Mouse (Mus musculus) megakaryocyte, embryonic 14.5 days (primary cell): ENCODE data around the gene Fbxl7. TPM values are rescaled to one million over a fixed set of nuclear protein-coding genes. Genes with fewer than 3 reads are reported as not detected.
"Not testable (repeated sequence)": the region's sequence is repeated elsewhere in the genome, so short reads cannot be mapped to it uniquely, and the experiment has no call there.

Experiments
- H3K27me3 ChIP-seq: replicated peaks from 2 replicates; pipeline ENCODE3; 2012; ENCODE audit warnings: inconsistent platforms
- H3K36me3 ChIP-seq: replicated peaks from 2 replicates; pipeline ENCODE3; 2012; ENCODE audit warnings: low read length, inconsistent platforms, mixed read lengths
- H3K4me1 ChIP-seq: 2 replicates; pipeline ENCODE4 v1.6.1; 2012; ENCODE audit warnings: inconsistent platforms
- H3K4me3 ChIP-seq: replicated peaks from 2 replicates; pipeline ENCODE3; 2012; ENCODE audit warnings: moderate library complexity, mild to moderate bottlenecking, inconsistent platforms
- H3K9me3 ChIP-seq: 2 replicates; pipeline ENCODE4 v1.6.1; 2012; ENCODE audit warnings: inconsistent platforms
- FLI1 ChIP-seq: IDR thresholded peaks from 2 replicates; pipeline ENCODE4 v1.6.1; 2012; ENCODE audit warnings: low read length, inconsistent platforms, mixed read lengths
- GATA1 ChIP-seq: IDR thresholded peaks from 3 replicates; pipeline ENCODE4 v1.6.1; 2012; ENCODE audit warnings: mixed read lengths, low read length, inconsistent platforms, borderline replicate concordance
- polyA plus RNA-seq: library from polyadenylated mRNA; stranded (reverse); fragments of >175 nt; gene quantifications from 2 replicates; pipeline ENCODE4 v1.2.3, GENCODE M21; 2012; ENCODE audit warnings: low replicate concordance; ENCODE audit not compliant: insufficient read depth

Fbxl7 gene
- polyA plus RNA-seq, 1 experiment, result 0.04 TPM

GRCm38 (mm10) chr15:26779129-26779528 is 116.3 kb downstream of the Fbxl7 start:
- Histone ChIP-seq H3K36me3 (no peaks in the 10 kb centered on the region), H3K4me1 (no peaks in the 10 kb centered on the region), H3K4me3 (no peak overlapping the region), H3K9me3 (no peaks in the 10 kb centered on the region), H3K27me3 (no peaks in the 10 kb centered on the region)
- TF ChIP-seq FLI1, result no peak
- no peak for TF ChIP-seq GATA1

- Histone ChIP-seq H3K36me3 (no peaks in the 10 kb centered on the region), H3K4me3 (no peak overlapping the region), H3K27me3 (no peaks in the 10 kb centered on the region), H3K4me1 (no peaks in the 10 kb centered on the region), H3K9me3 (no peaks in the 10 kb centered on the region)
- TF ChIP-seq FLI1 (no peak), GATA1 (no peak)
Measured at GRCm38 (mm10) chr15:26775720-26776119, 119.7 kb downstream of the Fbxl7 start.

GRCm38 (mm10) chr15:26774895-26775294 is 120.5 kb downstream of the Fbxl7 start:
- no peaks in the 10 kb centered on the region for H3K9me3 ChIP-seq
- H3K27me3 ChIP-seq, result no peaks in the 10 kb centered on the region
- no peak overlapping the region for H3K4me3 ChIP-seq
- H3K36me3 ChIP-seq, result no peaks in the 10 kb centered on the region
- TF ChIP-seq GATA1 (no peak), FLI1 (no peak)
- H3K4me1 ChIP-seq, result no peaks in the 10 kb centered on the region

- no peaks in the 10 kb centered on the region for H3K4me1 ChIP-seq
- H3K9me3 ChIP-seq, result 0 out of 2 replicates have a peak, but pooled peaks cover 12% of the 10 kb centered on the region
- H3K36me3 ChIP-seq, result no peaks in the 10 kb centered on the region
- no peaks in the 10 kb centered on the region for H3K27me3 ChIP-seq
- TF ChIP-seq GATA1 (no peak), FLI1 (no peak)
- no peak overlapping the region for H3K4me3 ChIP-seq
Measured at GRCm38 (mm10) chr15:26761651-26762050, 133.7 kb downstream of the Fbxl7 start.

- no peaks in the 10 kb centered on the region for H3K9me3 ChIP-seq
- H3K36me3 ChIP-seq, result no peaks in the 10 kb centered on the region
- TF ChIP-seq GATA1, result no peak
- no peak for TF ChIP-seq FLI1
- no peaks in the 10 kb centered on the region for H3K4me1 ChIP-seq
- H3K4me3 ChIP-seq, result no peak overlapping the region
- H3K27me3 ChIP-seq, result no peaks in the 10 kb centered on the region
Measured at GRCm38 (mm10) chr15:26748484-26748883, 146.9 kb downstream of the Fbxl7 start.

GRCm38 (mm10) chr15:26732366-26732765 is 163.0 kb downstream of the Fbxl7 start:
- H3K27me3 ChIP-seq, result no peaks in the 10 kb centered on the region
- H3K9me3 ChIP-seq, result peaks cover 7% of the 10 kb centered on the region
- H3K4me1 ChIP-seq, result no peaks in the 10 kb centered on the region
- no peak overlapping the region for H3K4me3 ChIP-seq
- no peaks in the 10 kb centered on the region for H3K36me3 ChIP-seq
- no peak for TF ChIP-seq GATA1
- TF ChIP-seq FLI1, result no peak

GRCm38 (mm10) chr15:26730760-26731159 is 164.6 kb downstream of the Fbxl7 start:
- Histone ChIP-seq H3K4me1 (no peaks in the 10 kb centered on the region), H3K36me3 (no peaks in the 10 kb centered on the region), H3K27me3 (no peaks in the 10 kb centered on the region), H3K9me3 (peaks cover 7% of the 10 kb centered on the region), H3K4me3 (no peak overlapping the region)
- TF ChIP-seq FLI1 (no peak), GATA1 (no peak)

- H3K4me3 ChIP-seq, H3K27me3 ChIP-seq, H3K9me3 ChIP-seq, H3K4me1 ChIP-seq, H3K36me3 ChIP-seq: not testable (repeated sequence)
Measured at GRCm38 (mm10) chr15:26729341-26729740, 166.0 kb downstream of the Fbxl7 start.

- TF ChIP-seq GATA1 (no peak), FLI1 (no peak)
- Histone ChIP-seq H3K27me3 (no peaks in the 10 kb centered on the region), H3K4me1 (no peaks in the 10 kb centered on the region), H3K9me3 (peaks cover 6% of the 10 kb centered on the region; the same call in 1 of the 2 replicates), H3K36me3 (no peaks in the 10 kb centered on the region), H3K4me3 (no peak overlapping the region)
Measured at GRCm38 (mm10) chr15:26718390-26719036, 176.9 kb downstream of the Fbxl7 start.

- no peak for TF ChIP-seq FLI1
- TF ChIP-seq GATA1, result no peak
- Histone ChIP-seq H3K36me3 (no peaks in the 10 kb centered on the region), H3K27me3 (no peaks in the 10 kb centered on the region), H3K9me3 (peaks cover 6% of the 10 kb centered on the region; the same call in 1 of the 2 replicates), H3K4me3 (no peak overlapping the region), H3K4me1 (no peaks in the 10 kb centered on the region)
Measured at GRCm38 (mm10) chr15:26717952-26718351, 177.4 kb downstream of the Fbxl7 start.

GRCm38 (mm10) chr15:26716181-26716580 is 179.2 kb downstream of the Fbxl7 start:
- Histone ChIP-seq H3K27me3 (no peaks in the 10 kb centered on the region), H3K4me3 (no peak overlapping the region), H3K36me3 (no peaks in the 10 kb centered on the region), H3K4me1 (no peaks in the 10 kb centered on the region), H3K9me3 (peaks cover 6% of the 10 kb centered on the region; the same call in 1 of the 2 replicates)
- TF ChIP-seq FLI1, result no peak
- TF ChIP-seq GATA1, result no peak
